Mouse (Mus musculus) stomach, embryonic 14.5 days (tissue): ENCODE results near the gene Olfr324. TPM values are rescaled to one million over a fixed set of nuclear protein-coding genes. Genes with fewer than 3 reads are reported as not detected.

Experiments used
- ATAC-seq: fragments of 200-750 bp; cut with Nextera tagmentation; 2 replicates; pipeline ENCODE4 v1.8.0; 2017; ENCODE audit warnings: low read depth, moderate TSS enrichment; ENCODE audit not compliant: insufficient number of reproducible peaks, insufficient read depth, low FRiP score
- H3K27ac ChIP-seq: fragments of 300-500 bp; sonication (generic); 2 replicates; pipeline ENCODE4 v1.5.1; 2014; ENCODE audit warnings: mild to moderate bottlenecking, low read length, moderate library complexity, mixed read lengths
- H3K27me3 ChIP-seq: fragments of 300-500 bp; sonication (generic); 2 replicates; pipeline ENCODE4 v1.6.1; 2014; ENCODE audit warnings: low read length, control low read depth, mixed read lengths; ENCODE audit not compliant: control insufficient read depth, insufficient read depth
- H3K36me3 ChIP-seq: fragments of 300-500 bp; sonication (generic); 2 replicates; pipeline ENCODE4 v1.6.1; 2014; ENCODE audit warnings: mild to moderate bottlenecking, control low read depth, low read length, moderate library complexity, mixed read lengths; ENCODE audit not compliant: control insufficient read depth, insufficient read depth
- H3K4me1 ChIP-seq: fragments of 300-500 bp; sonication (generic); 2 replicates; pipeline ENCODE4 v1.6.1; 2014; ENCODE audit warnings: low read length, control low read depth, mixed read lengths; ENCODE audit not compliant: control insufficient read depth, insufficient read depth
- H3K4me2 ChIP-seq: fragments of 300-500 bp; sonication (generic); replicated peaks from 2 replicates; pipeline ENCODE4 v1.6.1; 2014; ENCODE audit warnings: low read depth, low read length, control low read depth
- H3K4me3 ChIP-seq: fragments of 300-500 bp; sonication (generic); 2 replicates; pipeline ENCODE4 v1.5.1; 2014; ENCODE audit warnings: low read depth, low read length, control low read depth
- H3K9ac ChIP-seq: fragments of 300-500 bp; sonication (generic); replicated peaks from 2 replicates; pipeline ENCODE4 v1.6.1; 2014; ENCODE audit warnings: low read depth, mild to moderate bottlenecking, control low read depth, low read length, moderate library complexity, mixed read lengths
- H3K9me3 ChIP-seq: fragments of 300-500 bp; sonication (generic); 2 replicates; pipeline ENCODE4 v1.6.1; 2016; ENCODE audit warnings: low read depth, low read length, control low read depth; ENCODE audit not compliant: control insufficient read depth
- WGBS: fragments of 180-500 bp; shearing (Covaris S2); extraction: QIAGEN DNeasy Blood & Tissue Kit; methylation state at CpG from one replicate; pipeline ENCODE4 v1.1.7; 2014; 5-methylcytosine and 5-hydroxymethylcytosine counted together
- polyA plus RNA-seq: library from polyadenylated mRNA; unstranded; fragments of >200 nt; fragmentation: Nextera tagmentation; extraction: Ambion mirVana; gene quantifications from 2 replicates; pipeline ENCODE4 v1.2.1, GENCODE M21; 2014

Olfr324 gene
- polyA plus RNA-seq, 1 experiment from 2014 or later, result not detected

DNA sequence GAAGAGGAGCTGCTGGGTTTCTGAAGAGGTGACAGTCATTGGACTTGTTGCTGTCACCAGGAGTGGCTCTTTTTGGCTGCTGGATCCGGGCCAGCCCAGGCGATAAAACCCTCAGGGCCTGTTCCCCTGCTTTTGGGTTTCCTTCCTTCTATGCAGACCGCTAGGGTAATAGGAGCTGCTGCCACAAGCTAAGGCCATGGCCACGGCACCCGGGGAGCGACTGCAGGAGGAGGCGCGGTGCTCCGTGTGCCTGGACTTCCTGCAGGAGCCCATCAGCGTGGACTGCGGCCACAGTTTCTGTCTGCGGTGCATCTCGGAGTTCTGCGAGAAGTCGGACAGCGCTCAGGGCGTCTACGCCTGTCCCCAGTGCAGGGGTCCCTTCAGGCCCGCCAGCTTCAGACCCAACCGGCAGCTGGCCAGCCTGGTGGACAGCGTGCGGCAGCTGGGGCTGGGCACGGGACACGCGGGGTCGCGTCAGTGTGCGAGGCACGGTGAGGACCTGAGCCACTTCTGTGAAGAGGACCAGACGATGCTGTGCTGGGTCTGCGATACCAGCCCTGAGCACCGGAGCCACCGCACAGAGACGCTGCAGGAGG lies 45.5 kb downstream of the Olfr324 start, which contains the start of gene Trim58:
TSS of gene Trim58 (plus strand) at position 194 of the 596 bp plus-strand sequence.
- Histone ChIP-seq H3K4me2 (peak within 1 kb of the TSS; percentile 64), H3K27me3 (no peaks in the 10 kb centered on the region), H3K4me1 (peaks cover 4% of the 10 kb centered on the region; the same call in 1 of the 2 replicates), H3K27ac (no peak within 1 kb of the TSS; the same call in 1 of the 2 replicates), H3K9me3 (no peaks in the 10 kb centered on the region), H3K9ac (no peak within 1 kb of the TSS; the same call in 1 of the 2 replicates), H3K4me3 (peak within 1 kb of the TSS; percentile 25), H3K36me3 (no peaks in the 10 kb centered on the region)
- no peak for ATAC-seq
- WGBS, result 4% methylated on average over 34 of the region's 34 CpGs

DNA sequence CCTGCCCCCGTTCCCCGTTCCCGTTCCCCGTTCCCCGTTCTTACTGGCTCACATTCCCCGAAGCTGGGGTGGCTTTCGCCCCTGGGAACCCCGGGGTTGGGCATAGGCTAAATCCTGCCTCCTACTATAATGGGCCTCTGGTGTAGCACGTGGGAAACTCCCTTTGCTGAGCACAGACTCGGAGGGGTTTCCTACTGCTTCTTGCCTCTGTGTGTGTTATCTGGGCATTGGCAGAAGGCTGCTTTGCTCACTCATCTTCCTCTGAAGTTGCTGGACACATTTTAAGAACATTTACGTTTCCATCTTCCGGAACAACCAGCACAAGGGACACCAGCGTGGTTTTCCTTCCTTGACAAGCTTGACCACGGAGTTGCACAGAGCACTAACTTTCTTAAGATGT lies 46.1 kb downstream of the Olfr324 start:
- 36% methylated on average over 14 of the region's 14 CpGs for WGBS
- no peaks in the 10 kb centered on the region for H3K9me3 ChIP-seq
- H3K36me3 ChIP-seq, result no peaks in the 10 kb centered on the region
- H3K27ac ChIP-seq, result no peak overlapping the region
- H3K4me2 ChIP-seq, result peak overlapping the region; percentile 64
- peaks cover 4% of the 10 kb centered on the region; the same call in 1 of the 2 replicates for H3K4me1 ChIP-seq
- no peak for ATAC-seq
- H3K4me3 ChIP-seq, result no peak overlapping the region
- no peaks in the 10 kb centered on the region for H3K27me3 ChIP-seq
- H3K9ac ChIP-seq, result no peak overlapping the region

DNA sequence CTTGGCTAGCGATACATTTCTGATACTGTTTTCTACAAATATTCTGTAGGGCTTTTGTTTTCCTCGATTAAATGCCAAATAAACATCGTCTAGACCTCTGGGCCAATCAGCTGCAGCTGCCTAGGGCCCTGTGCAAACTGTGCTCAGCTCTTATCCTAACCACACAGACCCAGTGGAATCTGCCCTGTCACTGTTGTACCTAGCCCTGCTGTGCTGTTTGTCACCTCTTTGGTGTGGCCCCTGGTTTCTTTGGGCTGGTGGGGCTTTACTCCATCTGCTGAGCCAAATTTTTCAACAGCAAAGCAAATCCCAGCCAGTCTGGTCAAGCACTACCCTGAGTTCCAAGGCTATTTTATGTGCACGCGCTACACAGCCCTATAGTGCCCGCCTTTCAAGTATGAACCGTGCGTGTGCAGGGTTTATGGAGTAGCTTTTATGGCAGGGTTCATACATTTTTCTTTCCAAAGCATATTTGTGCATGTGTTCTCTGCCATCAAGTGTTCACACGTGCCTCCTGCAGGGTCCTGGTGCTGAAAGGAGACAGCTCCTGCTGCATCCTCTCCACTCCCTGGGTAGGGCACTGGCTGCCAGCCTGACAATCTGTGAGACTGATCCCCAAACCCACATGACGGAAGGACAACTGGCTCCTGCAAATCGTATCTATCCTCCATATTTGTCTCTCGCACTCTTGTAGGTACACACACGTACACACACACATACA lies 46.9 kb downstream of the Olfr324 start:
- WGBS, result 84% methylated on average over 13 of the region's 13 CpGs
- H3K4me1 ChIP-seq, result peaks cover 4% of the 10 kb centered on the region; the same call in 1 of the 2 replicates
- peak; percentile 89; the same call in 1 of the 2 replicates for ATAC-seq
- no peak overlapping the region for H3K9ac ChIP-seq
- H3K9me3 ChIP-seq, result no peaks in the 10 kb centered on the region
- no peak overlapping the region for H3K27ac ChIP-seq
- H3K4me3 ChIP-seq, result no peak overlapping the region
- H3K4me2 ChIP-seq, result no peak overlapping the region
- no peaks in the 10 kb centered on the region for H3K36me3 ChIP-seq
- no peaks in the 10 kb centered on the region for H3K27me3 ChIP-seq

DNA sequence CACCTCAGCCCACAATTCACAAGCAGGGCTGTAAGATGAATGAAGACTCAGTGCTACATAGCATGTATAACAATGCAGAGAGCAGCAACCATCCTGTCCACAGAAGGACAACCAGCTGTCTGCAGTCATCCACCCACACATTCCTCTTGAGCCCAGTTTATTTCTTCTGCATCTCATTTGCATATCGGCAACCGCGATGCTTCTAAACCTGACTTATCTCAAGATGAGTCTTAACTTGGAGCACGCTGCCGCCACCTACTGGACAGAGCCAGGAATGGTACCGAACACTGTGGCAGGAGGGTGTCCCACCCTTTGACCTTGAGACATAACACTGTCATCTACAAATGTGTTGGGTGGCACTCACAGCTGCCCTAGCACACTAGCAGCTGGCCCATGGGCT lies 48.4 kb downstream of the Olfr324 start:
- 33% methylated on average over 6 of the region's 6 CpGs for WGBS
- Histone ChIP-seq H3K36me3 (no peaks in the 10 kb centered on the region), H3K4me3 (no peak overlapping the region), H3K9me3 (no peaks in the 10 kb centered on the region), H3K27me3 (no peaks in the 10 kb centered on the region), H3K9ac (no peak overlapping the region), H3K4me2 (no peak overlapping the region), H3K27ac (no peak overlapping the region), H3K4me1 (peaks cover 4% of the 10 kb centered on the region; the same call in 1 of the 2 replicates)
- no peak for ATAC-seq

Other genes starting within 250 kb of the Olfr324 start
- 32.0 and 42.9 TPM in 2 replicates for gene Lypd8, start 216.1 kb upstream of the Olfr324 start, polyA plus RNA-seq
- gene 1810065E05Rik, start 174.0 kb upstream of the Olfr324 start, polyA plus RNA-seq, result not detected in 2 replicates
- gene Gm12253, start 162.6 kb upstream of the Olfr324 start, polyA plus RNA-seq, result not detected in 2 replicates
- not detected in 2 replicates for gene Lypd9, start 142.2 kb upstream of the Olfr324 start, polyA plus RNA-seq
- gene Olfr30, start 132.8 kb upstream of the Olfr324 start, polyA plus RNA-seq, result not detected in 2 replicates
- gene Olfr332, start 102.6 kb upstream of the Olfr324 start, polyA plus RNA-seq, result not detected in 2 replicates
- not detected in 2 replicates for gene Olfr331, start 92.5 kb upstream of the Olfr324 start, polyA plus RNA-seq
- not detected in 2 replicates for gene Olfr330, start 60.3 kb upstream of the Olfr324 start, polyA plus RNA-seq
- gene Olfr329-ps, start 48.7 kb upstream of the Olfr324 start, polyA plus RNA-seq, result not detected in 2 replicates
- 0.12 TPM in 1 of 2 replicates, not detected in the other for gene Olfr328, start 39.5 kb upstream of the Olfr324 start, polyA plus RNA-seq
- gene Olfr224, start 24.6 kb upstream of the Olfr324 start, polyA plus RNA-seq, result not detected in 2 replicates
- not detected in 2 replicates for gene Olfr325, start 17.4 kb upstream of the Olfr324 start, polyA plus RNA-seq
- gene 2210407C18Rik, start 21.0 kb downstream of the Olfr324 start, polyA plus RNA-seq, result 0.58 and 0.90 TPM in 2 replicates
- not detected in 2 replicates for gene Olfr323, start 35.4 kb downstream of the Olfr324 start, polyA plus RNA-seq
- 0.14 TPM in 1 of 2 replicates, not detected in the other for gene Trim58, start 45.4 kb downstream of the Olfr324 start, polyA plus RNA-seq
- gene Olfr322, start 63.7 kb downstream of the Olfr324 start, polyA plus RNA-seq, result not detected in 2 replicates
- not detected in 2 replicates for gene Olfr320, start 86.0 kb downstream of the Olfr324 start, polyA plus RNA-seq
- not detected in 2 replicates for gene Olfr319, start 104.0 kb downstream of the Olfr324 start, polyA plus RNA-seq
- gene Olfr318, start 128.9 kb downstream of the Olfr324 start, polyA plus RNA-seq, result not detected in 2 replicates
- not detected in 2 replicates for gene Olfr317, start 144.1 kb downstream of the Olfr324 start, polyA plus RNA-seq
- not detected in 2 replicates for gene Olfr316, start 157.6 kb downstream of the Olfr324 start, polyA plus RNA-seq
- gene Olfr315, start 178.1 kb downstream of the Olfr324 start, polyA plus RNA-seq, result not detected in 2 replicates
- gene Olfr314, start 187.8 kb downstream of the Olfr324 start, polyA plus RNA-seq, result not detected in 2 replicates
- 5.0 and 8.7 TPM in 2 replicates for gene Fam183b, start 206.8 kb downstream of the Olfr324 start, polyA plus RNA-seq
- not detected in 2 replicates for gene Olfr313, start 219.9 kb downstream of the Olfr324 start, polyA plus RNA-seq
- gene Olfr312, start 234.1 kb downstream of the Olfr324 start, polyA plus RNA-seq, result not detected in 2 replicates
- not detected in 2 replicates for gene Olfr311, start 244.1 kb downstream of the Olfr324 start, polyA plus RNA-seq